Mouse (Mus musculus): ENCODE data around the gene B9d2. TPM values are rescaled to one million over a fixed set of nuclear protein-coding genes. Genes with fewer than 3 reads are reported as not detected.
A peak's percentile ranks its signal among the peaks of the same experiment; 100 is the strongest.

Gene B9d2
- polyA plus RNA-seq, 2 experiments, result 25.1 to 28.1 TPM

DNA sequence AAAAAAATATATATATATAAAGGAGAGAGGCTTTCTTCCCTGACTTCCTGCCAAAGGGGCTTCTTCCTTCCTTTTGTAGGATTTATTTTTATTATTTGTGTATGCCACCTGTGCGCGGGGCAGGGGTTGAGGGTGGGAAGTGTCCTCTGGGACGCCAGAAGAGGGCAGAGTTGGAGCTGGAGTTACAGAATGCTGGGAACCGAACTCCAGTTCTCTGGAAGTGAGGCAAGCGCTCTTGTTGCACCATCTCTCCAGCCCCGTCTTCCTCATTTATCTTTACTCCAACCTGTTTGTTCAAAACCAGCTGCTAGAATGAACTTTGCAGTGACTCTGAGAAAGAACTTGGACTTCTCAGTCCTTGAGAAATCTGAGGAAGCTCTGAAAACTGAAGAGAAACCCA, 609 bp upstream of the B9d2 start:
- Histone ChIP-seq H3K4me1 (ENCODE audit: control insufficient read depth, insufficient read depth, low read length) (peaks cover 10% of the 10 kb centered on the region; the same call in 1 of the 2 replicates), H3K9me3 (ENCODE audit: control insufficient read depth, low read length) (no peaks in the 10 kb centered on the region), H3K4me3 (replicated peaks; ENCODE audit: low read length) (peak overlapping the region; percentile 66), H3K36me3 (ENCODE audit: control insufficient read depth, insufficient read depth, low read length) (no peaks in the 10 kb centered on the region), H3K27ac (replicated peaks; ENCODE audit: low read depth, low read length) (no peak overlapping the region), H3K27me3 (ENCODE audit: control insufficient read depth, insufficient read depth, low read length) (peaks cover 8% of the 10 kb centered on the region), H3K9ac (ENCODE audit: low read depth, low read length, severe bottlenecking) (0 out of 2 replicates have a peak overlapping the region, but pooled peaks have one; percentile 70), H3K4me2 (replicated peaks; ENCODE audit: low read depth, low read length, severe bottlenecking) (peak overlapping the region; percentile 64)
- TF ChIP-seq POLR2A (IDR thresholded peaks at IDR 0.05; ENCODE audit: borderline replicate concordance, extremely low read depth, insufficient read depth, insufficient read length), result no peak
- DNase-seq (ENCODE audit: low spot score), result no peak
- 11% methylated on average over 6 of the region's 6 CpGs for WGBS
- ATAC-seq (ENCODE audit: low FRiP score, low read depth), result no peak

DNA sequence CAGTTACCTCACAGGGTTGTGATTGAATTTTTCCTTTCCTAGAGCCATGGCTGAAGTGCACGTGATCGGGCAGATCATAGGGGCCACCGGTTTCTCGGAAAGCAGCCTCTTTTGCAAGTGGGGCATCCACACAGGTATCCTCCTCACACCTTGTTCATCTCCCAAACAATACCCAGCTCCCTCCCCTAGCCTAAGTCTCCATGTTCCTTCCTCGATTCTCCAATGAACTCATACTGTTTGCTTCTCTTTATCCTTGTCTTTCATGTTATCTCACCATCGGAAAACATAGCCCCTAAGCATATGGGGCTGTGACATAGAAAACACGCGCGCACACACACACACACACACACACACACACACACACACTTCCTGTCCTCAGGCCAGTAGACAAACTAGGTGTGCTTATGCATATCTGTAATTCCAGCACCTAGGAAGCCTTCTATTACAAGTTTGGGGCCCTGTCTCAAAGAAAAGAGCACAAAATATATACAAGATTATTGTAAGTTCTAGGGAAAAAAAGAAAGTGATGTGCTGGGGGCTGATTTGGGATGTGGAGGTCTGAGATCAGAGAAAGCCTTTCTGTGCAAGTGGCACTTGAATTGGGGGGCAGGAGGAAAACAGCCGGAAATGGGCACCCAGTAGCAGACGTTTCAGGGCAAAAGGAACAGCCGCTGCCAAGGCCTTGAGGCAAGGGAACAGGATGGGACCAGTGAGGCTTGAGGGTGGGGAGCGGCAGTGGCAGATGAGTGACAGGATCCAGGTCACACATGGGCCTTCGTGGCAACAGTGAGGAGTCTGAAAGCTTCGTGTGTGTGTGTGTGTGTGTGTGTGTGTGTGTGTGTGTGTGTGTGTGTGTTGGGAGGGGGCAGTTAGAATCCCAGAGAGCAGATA, 1.0 kb downstream of the B9d2 start:
- no peak for TF ChIP-seq POLR2A (IDR thresholded peaks at IDR 0.05; ENCODE audit: borderline replicate concordance, extremely low read depth, insufficient read depth, insufficient read length)
- DNase-seq (ENCODE audit: low spot score) (no peak), ATAC-seq (ENCODE audit: low FRiP score, low read depth) (no peak)
- WGBS, result 61% methylated on average over 15 of the region's 15 CpGs
- Histone ChIP-seq H3K4me2 (replicated peaks; ENCODE audit: low read depth, low read length, severe bottlenecking) (peak overlapping the region; percentile 64), H3K27me3 (ENCODE audit: control insufficient read depth, insufficient read depth, low read length) (peaks cover 9% of the 10 kb centered on the region; the same call in 1 of the 2 replicates), H3K4me3 (replicated peaks; ENCODE audit: low read length) (peak overlapping the region; percentile 66), H3K9me3 (ENCODE audit: control insufficient read depth, low read length) (no peaks in the 10 kb centered on the region), H3K9ac (ENCODE audit: low read depth, low read length, severe bottlenecking) (no peak overlapping the region), H3K4me1 (ENCODE audit: control insufficient read depth, insufficient read depth, low read length) (peaks cover 12% of the 10 kb centered on the region; the same call in 1 of the 2 replicates), H3K36me3 (ENCODE audit: control insufficient read depth, insufficient read depth, low read length) (no peaks in the 10 kb centered on the region), H3K27ac (replicated peaks; ENCODE audit: low read depth, low read length) (no peak overlapping the region)

DNA sequence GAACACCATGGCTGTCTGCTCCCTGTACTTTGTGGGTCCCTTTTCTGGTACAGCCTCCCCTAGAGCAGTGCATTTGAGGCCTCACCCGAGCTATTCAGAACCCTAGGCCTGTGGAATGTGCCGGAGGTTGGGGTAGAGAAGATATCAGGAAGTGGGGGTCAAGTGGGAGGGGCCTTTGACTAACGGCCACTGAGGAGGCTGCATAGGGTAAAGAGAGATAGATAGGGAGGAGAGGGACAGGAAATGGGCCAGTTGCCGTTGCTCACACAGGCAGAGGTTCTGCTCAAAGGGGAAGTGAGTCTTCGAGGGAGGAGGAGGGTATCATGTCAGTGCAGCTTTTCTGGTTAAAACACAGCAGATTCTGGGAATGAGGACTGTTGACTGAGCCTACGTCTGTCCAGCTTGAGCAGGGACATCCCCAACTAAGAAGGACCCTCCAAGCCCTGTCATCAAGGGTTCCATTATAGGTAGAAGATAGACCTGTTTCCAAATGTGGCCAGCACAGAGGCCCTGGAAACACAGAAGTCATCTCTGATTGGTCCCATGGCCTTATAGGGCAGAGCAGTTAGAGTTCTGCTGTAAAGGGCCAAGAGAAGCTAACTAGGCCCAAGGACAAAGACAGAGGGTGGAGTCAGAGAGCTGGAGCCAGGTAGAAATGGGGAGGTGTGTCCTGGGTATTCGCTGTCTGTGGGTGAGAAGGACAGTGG, 3.0 kb downstream of the B9d2 start:
- Histone ChIP-seq H3K4me2 (replicated peaks; ENCODE audit: low read depth, low read length, severe bottlenecking) (no peak overlapping the region), H3K9ac (ENCODE audit: low read depth, low read length, severe bottlenecking) (no peak overlapping the region), H3K4me3 (replicated peaks; ENCODE audit: low read length) (no peak overlapping the region), H3K4me1 (ENCODE audit: control insufficient read depth, insufficient read depth, low read length) (peaks cover 20% of the 10 kb centered on the region), H3K27me3 (ENCODE audit: control insufficient read depth, insufficient read depth, low read length) (peaks cover 27% of the 10 kb centered on the region), H3K27ac (replicated peaks; ENCODE audit: low read depth, low read length) (no peak overlapping the region), H3K36me3 (ENCODE audit: control insufficient read depth, insufficient read depth, low read length) (no peaks in the 10 kb centered on the region), H3K9me3 (ENCODE audit: control insufficient read depth, low read length) (no peaks in the 10 kb centered on the region)
- WGBS, result 63% methylated on average over 7 of the region's 7 CpGs
- ATAC-seq (ENCODE audit: low FRiP score, low read depth) (no peak), DNase-seq (ENCODE audit: low spot score) (no peak)
- TF ChIP-seq POLR2A (IDR thresholded peaks at IDR 0.05; ENCODE audit: borderline replicate concordance, extremely low read depth, insufficient read depth, insufficient read length), result no peak

DNA sequence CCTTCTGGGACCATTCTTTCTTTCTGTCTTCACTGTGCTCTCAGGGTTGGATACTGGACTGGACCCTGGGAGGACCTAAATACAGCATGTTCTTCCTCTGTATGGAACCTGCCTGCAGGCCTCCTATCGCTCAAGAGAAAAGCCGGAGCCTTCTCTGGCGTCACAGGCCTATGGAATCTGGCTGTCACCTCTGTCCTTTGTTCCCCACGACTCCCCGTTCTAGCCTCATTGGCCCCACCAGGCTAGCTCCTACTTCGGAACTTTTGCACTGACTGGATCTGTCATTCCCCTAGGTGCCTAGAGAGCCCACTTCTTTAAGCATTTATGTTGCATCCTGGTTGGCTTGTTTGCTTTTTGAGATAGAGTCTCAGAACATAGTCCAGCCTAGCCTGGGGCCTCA, 4.1 kb downstream of the B9d2 start:
- no peak for TF ChIP-seq POLR2A (IDR thresholded peaks at IDR 0.05; ENCODE audit: borderline replicate concordance, extremely low read depth, insufficient read depth, insufficient read length)
- H3K9ac ChIP-seq (ENCODE audit: low read depth, low read length, severe bottlenecking), result no peak overlapping the region
- no peak overlapping the region for H3K4me3 ChIP-seq (replicated peaks; ENCODE audit: low read length)
- ATAC-seq (ENCODE audit: low FRiP score, low read depth) (no peak), DNase-seq (ENCODE audit: low spot score) (no peak)
- 76% methylated on average over 6 of the region's 6 CpGs for WGBS
- no peak overlapping the region for H3K27ac ChIP-seq (replicated peaks; ENCODE audit: low read depth, low read length)
- no peak overlapping the region for H3K4me2 ChIP-seq (replicated peaks; ENCODE audit: low read depth, low read length, severe bottlenecking)
- no peaks in the 10 kb centered on the region for H3K36me3 ChIP-seq (ENCODE audit: control insufficient read depth, insufficient read depth, low read length)
- H3K4me1 ChIP-seq (ENCODE audit: control insufficient read depth, insufficient read depth, low read length), result peaks cover 30% of the 10 kb centered on the region
- no peaks in the 10 kb centered on the region for H3K9me3 ChIP-seq (ENCODE audit: control insufficient read depth, low read length)
- H3K27me3 ChIP-seq (ENCODE audit: control insufficient read depth, insufficient read depth, low read length), result peaks cover 38% of the 10 kb centered on the region

DNA sequence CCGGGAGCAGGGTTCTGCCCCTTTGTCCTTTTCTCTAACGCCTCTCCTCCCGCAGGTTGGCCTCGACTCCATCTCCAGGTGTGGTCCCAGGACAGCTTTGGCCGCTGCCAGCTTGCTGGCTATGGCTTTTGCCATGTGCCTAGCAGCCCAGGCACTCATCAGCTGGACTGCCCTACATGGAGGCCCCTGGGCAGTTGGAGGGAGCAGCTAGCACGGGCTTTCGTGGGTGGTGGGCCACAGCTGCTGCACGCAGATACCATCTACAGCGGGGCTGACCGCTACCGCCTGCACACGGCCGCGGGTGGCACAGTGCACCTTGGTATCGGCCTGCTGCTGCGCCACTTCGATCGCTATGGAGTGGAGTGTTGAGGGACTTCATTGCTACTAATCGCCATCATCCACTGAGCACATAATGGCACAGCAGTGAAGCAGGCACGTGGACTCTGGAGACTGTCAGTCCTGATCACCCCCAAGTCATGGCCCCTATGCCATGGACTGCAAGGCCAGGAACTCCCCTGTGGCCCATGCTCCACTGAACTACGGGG, 5.4 kb downstream of the B9d2 start:
- H3K27me3 ChIP-seq (ENCODE audit: control insufficient read depth, insufficient read depth, low read length), result peaks cover 49% of the 10 kb centered on the region
- H3K27ac ChIP-seq (replicated peaks; ENCODE audit: low read depth, low read length), result no peak overlapping the region
- no peaks in the 10 kb centered on the region for H3K9me3 ChIP-seq (ENCODE audit: control insufficient read depth, low read length)
- 74% methylated on average over 21 of the region's 21 CpGs for WGBS
- peak overlapping the region; percentile 90 for H3K4me2 ChIP-seq (replicated peaks; ENCODE audit: low read depth, low read length, severe bottlenecking)
- peaks cover 25% of the 10 kb centered on the region for H3K4me1 ChIP-seq (ENCODE audit: control insufficient read depth, insufficient read depth, low read length)
- TF ChIP-seq POLR2A (IDR thresholded peaks at IDR 0.05; ENCODE audit: borderline replicate concordance, extremely low read depth, insufficient read depth, insufficient read length), result no peak
- DNase-seq (ENCODE audit: low spot score) (no peak), ATAC-seq (ENCODE audit: low FRiP score, low read depth) (no peak)
- no peaks in the 10 kb centered on the region for H3K36me3 ChIP-seq (ENCODE audit: control insufficient read depth, insufficient read depth, low read length)
- peak overlapping the region; percentile 60; the same call in 1 of the 2 replicates for H3K4me3 ChIP-seq (replicated peaks; ENCODE audit: low read length)
- 0 out of 2 replicates have a peak overlapping the region, but pooled peaks have one; percentile 75 for H3K9ac ChIP-seq (ENCODE audit: low read depth, low read length, severe bottlenecking)
